Mouse (Mus musculus) neutrophil, adult 65 days (primary cell): ENCODE data around the gene Avl9. TPM values are rescaled to one million over a fixed set of nuclear protein-coding genes. Genes with fewer than 3 reads are reported as not detected.

Experiments used
- total RNA-seq: library from RNA; stranded (reverse); gene quantifications from 2 replicates; pipeline ENCODE4 v1.2.4, GENCODE M21; 2023

Gene Avl9
- 58.4 and 78.3 TPM in 2 replicates for total RNA-seq

DNA sequence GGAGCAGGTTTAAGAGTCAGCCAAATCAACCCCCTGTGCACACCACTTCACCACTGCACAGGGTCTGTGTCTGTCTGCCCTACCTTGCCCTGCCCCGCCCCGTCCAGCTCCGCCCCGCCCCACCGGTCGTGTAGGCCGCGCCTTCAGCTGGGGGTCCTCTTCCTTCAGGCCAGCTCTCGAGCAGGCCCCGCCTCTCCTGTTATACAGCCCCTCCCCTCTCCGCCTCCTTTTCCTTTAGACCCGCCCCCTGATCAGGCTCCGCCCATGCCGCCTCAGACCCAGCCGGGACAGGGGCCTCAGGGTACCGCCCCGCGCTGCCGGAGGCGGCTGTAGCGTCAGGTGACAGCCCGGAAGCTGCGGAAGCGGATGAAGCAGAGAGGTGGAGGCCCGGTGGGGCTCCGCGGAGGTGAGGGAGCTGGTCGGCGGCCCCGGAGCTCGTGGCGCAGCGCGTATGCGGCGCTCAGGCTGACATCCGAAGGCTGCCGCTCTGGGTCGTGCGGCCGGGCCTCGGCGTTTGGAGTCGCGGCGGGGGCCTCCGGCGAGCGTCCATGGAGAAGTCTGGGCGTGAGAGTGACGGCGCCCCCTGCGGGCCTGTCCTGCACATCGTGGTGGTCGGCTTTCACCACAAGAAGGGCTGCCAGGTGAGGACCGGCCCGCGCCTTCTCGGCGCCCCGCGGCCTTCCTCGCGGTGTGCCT is at the start of gene Avl9:
TSS of gene Avl9 (plus strand) at position 326 of the 696 bp plus-strand sequence.

DNA sequence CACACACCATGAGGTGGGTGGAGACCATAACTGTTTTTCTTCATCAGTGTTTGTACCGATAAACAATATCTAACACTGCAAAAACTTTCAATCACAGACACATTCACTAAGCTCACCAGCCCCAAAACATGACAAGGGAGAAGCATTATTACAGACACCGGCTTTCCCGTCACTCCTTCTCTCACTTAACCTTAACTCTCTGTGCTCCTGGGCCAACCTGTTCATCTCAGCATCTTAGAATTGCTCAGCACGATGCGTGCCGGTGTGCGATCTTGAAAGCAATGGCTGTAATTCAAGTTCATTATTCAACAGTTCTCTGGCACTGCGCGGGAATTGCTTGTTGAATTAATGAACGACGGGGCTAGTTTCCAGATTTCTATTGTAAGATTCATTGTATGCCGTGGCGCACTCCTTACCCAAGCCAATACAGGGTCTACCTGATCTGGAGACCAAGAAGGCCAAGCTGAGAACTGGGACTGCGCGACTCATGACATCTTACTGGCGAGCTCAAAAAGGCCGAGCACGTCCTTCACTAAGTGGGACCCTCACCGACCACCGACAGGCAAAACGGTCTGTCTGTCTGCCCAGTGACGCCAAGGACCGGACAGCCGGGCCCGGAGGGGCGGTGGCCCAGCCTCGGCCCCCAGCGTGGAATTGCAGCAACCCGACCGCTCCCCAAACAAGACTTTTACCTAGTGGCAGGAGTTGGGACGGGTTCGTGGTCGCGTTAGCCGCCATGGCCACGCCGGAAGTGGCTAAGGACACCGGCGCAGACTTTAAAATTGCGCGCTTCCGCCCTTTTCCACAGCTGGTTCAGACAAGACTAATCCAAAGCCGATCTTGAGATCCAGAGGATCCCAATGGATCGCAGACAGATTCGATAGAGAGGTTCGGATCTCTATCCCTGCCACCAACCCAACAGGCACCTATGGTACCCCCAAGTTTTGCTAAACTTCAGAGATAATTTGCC is 10.5 kb upstream of the Avl9 start, which contains the start of gene Lsm5:
TSS of gene Lsm5 (minus strand) at position 780 of the 970 bp plus-strand sequence.

DNA sequence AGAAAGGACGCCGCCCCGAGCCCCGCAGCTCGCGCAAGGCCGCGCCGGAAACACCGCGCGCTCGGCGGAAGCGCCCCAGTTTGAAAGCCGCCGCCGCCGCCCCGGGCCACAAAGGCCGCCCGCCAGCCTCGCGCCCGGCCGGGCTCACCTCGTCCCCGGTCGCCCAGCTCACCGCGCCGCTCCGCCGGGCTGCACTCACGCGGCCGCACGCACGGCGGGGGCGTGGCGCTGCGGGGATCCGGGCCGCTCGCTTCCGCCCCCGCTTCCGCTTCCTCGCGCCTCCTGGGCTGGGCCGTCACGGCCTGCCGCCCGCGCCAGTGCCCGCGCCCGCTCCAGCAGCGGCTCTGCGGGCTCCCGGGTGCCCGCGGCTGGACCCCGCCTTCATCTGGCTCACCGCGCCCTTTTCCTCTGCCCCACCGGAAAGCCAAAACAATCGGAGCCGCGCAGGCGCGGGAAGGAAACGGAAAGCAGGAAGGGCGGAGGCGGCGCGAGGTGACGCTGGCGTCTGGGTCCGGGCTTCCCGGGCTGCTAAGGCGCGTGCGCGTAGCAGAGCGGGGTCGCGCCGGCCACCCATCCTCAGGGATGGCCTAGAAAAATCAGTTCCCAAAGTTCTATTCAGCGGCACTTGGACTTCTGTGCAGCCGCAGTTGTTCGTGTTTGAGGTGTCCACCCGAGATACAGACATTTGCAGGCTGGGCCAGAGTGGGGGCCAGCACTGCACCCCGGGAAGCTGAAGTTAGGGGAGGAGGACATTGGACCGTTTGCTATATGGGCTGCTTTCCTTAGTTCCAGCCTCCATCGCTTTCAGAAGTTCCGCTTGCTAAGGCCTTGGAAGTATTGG is 82.8 kb downstream of the Avl9 start, which contains the start of gene Kbtbd2:
TSS of gene Kbtbd2 (minus strand) at position 503 of the 841 bp plus-strand sequence.

Other genes with a start within 250 kb of the Avl9 start
- 0.07 and 0.69 TPM in 2 replicates for gene Pde1c, start 145.8 kb upstream of the Avl9 start, total RNA-seq
- gene Lsm5, start 10.2 kb upstream of the Avl9 start, total RNA-seq = 20.9 and 25.3 TPM in 2 replicates
- 46.8 and 49.6 TPM in 2 replicates for gene Kbtbd2, start 82.9 kb downstream of the Avl9 start, total RNA-seq
- 0.98 and 1.5 TPM in 2 replicates for gene Fkbp9, start 117.2 kb downstream of the Avl9 start, total RNA-seq
- 32.1 and 33.8 TPM in 2 replicates for gene Nt5c3, start 209.0 kb downstream of the Avl9 start, total RNA-seq
- not detected in 2 replicates for gene Vmn1r4, start 209.1 kb downstream of the Avl9 start, total RNA-seq